Mouse (Mus musculus): ENCODE measurements at regions not wholly inside any gene's neighbourhood (a gene's known extent, or its start where the extent isn't known, plus 50 kb on each side); places are given as distances from the start of the nearest gene placed in this dataset.

GRCm38 (mm10) chr3:20655345-20655744 lies 288.4 kb upstream of the Agtr1b start:
- Histone ChIP-seq H3K9me3 (no peaks in the 10 kb centered on the region), H3K36me3 (no peaks in the 10 kb centered on the region), H3K9ac (replicated peaks) (no peak overlapping the region), H3K4me3 (no peak overlapping the region), H3K27ac (replicated peaks) (no peak overlapping the region), H3K27me3 (no peaks in the 10 kb centered on the region), H3K4me2 (replicated peaks) (no peak overlapping the region), H3K4me1 (peaks cover 3% of the 10 kb centered on the region; the same call in 1 of the 2 replicates)
- WGBS: 0% methylated on average over 1 of the region's 1 CpGs
- ATAC-seq (replicated peaks): peak; percentile 58; the same call in 1 of the 2 replicates
